Mouse (Mus musculus) embryo, embryonic 10 days (tissue): ENCODE measurements around the gene Il4i1.
"Not testable (repeated sequence)": the region's sequence is repeated elsewhere in the genome, so short reads cannot be mapped to it uniquely, and the experiment has no call there.

Source experiments
- DNase-seq: peaks from one replicate; pipeline ENCODE4 v3.0.0-alpha.2; 2015; ENCODE audit warnings: low spot score

Il4i1 gene

DNA sequence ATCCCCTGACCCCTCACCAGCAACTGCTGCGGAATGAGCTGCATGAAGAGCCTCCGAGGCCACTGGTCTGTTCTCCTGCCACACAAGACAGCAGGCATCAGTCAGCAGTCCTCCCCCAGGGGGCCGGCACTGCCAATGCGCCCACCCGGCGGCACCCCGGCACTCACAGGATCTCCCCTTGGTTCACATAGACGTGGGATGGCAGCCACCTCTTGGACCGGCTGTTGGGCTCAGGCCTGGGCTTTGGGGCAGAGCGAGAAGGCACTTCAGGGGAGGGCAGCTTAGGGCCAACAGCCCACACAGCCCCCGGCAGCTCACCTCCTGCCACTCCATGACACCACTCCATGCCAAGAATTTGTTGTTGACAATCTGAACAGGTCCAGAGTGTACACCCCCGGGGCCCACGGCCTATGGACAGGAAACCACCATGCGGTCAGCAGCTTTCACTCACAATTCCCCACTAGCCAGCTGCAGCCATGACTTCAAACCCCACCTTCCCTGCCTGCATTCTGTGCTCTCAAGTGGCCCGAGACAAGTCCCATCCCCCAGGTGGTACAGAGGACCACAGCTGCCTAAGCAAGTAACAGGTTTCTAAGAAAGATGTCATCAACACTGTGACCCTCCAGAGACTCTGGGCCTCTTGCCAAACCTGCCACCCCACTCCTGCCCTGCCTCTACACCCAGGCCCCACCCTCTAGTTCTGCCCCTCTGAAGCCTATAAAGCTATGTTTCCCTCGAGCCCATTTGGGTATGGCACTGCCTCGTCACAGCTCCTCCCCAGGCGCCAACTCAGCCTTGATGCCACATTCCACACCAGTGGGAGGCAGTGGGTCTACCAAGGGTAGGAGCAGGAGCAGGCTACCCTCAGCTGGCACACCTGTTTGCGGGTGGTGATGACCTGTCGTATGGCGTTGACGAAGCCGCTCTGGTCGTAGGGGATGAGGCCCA is 48.7 kb downstream of the Il4i1 start:
- no peak for DNase-seq

DNA sequence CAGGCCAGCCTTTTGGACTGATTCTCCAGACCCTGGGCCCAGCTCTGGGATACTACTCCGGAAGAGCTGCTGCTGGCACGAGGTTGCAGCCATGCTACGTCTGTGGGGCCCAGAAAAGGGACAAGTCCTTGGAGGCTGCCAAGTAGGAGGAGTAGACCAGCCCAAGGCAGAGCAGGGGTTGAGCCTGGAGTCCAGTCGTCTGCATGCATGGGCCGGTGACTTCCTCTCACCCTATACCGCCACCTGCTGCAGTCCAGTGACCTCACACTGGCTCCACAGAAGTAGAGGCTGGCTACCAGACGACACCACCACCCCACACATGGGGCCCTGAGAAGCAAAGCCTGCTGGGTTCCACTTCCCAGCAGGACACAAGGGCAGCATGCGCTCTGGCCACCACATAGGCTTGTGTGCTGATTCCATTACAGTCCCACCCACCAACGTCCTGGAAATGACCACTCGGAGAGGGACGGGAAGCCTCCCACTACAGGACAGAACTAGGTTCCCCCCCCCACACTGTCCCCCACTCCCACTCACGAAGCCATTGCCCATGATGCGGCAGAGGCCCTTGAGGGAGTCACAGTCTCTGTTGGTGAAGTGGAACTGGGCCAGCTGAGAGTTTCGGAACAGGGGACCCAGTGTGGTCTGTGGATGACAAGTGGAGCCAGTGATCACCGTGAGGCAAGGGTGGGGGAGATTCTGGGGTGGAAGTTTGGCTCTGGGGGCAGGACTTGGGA is 50.3 kb downstream of the Il4i1 start:
- DNase-seq, result no peak

DNA sequence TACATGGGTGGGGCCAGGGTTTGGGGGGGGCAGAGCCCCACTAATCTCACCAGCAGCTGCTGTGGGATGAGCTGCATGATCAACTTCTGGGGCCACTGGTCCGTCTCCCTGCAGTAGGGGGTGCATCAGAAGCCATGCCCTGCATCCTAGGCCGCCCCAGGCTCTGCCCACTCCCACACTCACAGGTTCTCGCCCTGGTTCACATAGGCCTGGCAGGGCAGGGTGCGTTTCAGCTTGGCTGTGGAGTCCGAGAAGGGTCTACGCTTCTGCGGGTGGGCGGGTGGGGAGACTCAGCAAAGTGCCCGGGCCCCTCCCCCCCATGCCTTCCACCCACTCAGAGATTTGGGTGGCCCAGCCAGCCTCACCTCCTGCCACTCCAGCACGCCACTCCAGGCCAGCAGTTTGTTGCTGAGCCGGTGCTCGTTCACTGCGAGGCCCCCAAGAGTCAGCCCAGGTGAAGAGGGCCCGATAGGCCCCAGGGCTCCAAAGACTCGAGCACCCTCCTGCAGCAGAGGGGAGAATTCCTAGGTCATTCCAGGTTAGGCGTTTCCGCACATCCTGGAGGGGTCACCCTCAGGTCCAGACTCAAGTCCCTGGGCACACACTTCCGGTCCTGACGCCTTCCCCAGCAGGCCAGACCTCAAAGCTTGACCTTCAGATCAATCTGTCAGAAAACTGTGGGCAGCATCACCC is 51.0 kb downstream of the Il4i1 start:
- no peak for DNase-seq

DNA sequence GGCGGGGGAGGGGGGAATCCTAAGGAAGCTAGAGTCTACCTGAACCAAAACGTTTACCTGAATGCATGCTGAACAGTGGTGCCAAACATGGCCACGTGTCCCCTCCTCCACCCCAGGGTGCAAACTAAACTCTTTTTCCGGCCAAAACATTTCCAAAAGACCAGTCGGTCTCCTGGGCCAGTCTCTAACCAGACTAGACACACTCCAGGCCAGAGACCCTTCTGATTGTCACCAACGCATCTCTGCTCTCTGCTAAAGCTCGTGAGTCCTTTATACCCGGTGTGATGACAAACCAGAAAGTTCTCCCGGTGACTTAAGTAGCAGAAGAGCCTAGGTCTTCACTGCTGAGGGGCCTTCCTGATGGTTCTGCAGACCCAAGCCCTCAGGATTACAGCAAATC is 51.6 kb downstream of the Il4i1 start:
- DNase-seq, result no peak

DNA sequence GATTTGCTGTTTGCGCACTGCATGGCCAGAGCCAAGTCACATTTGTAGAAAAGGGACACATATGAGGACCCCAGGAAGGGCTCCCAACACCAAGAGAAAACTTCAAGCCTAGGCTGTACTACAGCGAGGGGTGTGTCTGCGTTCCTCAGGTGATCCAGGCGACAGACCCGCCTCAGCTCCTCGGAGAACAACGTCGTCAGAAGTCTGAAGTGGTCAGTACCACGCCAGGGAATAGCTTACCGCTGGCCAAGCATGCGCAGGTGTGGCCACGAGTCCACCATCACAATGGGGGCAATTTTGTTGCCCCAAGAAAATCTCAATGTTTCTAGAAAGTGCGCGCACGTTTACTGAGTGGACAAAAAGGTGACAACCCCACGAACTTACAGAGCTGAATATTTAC is 52.3 kb downstream of the Il4i1 start:
- DNase-seq, result peak; percentile 42

DNA sequence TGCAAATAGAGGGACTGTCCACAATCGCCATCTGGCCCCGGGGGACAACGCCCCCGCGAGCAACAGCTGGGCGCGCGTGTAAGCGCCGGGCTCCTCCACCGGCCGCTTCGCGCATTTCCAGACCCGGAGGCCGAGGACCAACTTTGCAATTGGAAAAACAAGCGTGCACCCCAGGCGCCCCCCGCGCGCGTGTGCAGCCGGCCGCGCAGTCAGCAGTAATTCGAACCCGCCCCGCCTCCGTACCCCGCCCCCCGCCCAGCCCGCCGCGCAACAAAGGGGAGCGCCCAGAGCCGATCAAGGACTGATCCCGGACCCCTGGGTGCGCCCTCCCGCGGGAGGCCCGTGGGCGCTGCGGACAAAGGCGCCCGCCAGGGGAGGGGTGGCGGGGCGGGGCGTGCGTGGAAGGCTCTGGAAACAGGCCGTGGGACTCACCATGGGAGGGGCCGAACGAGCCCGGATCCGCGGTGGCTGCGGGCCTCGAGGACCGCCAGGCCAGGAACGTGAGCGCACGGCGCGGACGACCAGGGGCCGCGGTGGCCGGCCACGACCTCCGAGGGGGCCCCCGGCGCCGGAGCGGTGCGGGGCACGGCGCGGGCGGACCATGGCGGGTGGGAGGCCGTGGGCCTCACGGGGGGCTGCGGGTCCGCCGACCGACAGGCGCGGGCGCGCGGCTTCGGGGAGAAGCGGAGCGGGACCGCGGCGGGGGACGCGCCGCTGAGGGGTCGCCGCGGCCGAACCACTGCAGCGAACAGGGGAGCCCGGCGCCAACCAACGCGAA is 52.9 kb downstream of the Il4i1 start:
- DNase-seq, result peak; percentile 66

DNA sequence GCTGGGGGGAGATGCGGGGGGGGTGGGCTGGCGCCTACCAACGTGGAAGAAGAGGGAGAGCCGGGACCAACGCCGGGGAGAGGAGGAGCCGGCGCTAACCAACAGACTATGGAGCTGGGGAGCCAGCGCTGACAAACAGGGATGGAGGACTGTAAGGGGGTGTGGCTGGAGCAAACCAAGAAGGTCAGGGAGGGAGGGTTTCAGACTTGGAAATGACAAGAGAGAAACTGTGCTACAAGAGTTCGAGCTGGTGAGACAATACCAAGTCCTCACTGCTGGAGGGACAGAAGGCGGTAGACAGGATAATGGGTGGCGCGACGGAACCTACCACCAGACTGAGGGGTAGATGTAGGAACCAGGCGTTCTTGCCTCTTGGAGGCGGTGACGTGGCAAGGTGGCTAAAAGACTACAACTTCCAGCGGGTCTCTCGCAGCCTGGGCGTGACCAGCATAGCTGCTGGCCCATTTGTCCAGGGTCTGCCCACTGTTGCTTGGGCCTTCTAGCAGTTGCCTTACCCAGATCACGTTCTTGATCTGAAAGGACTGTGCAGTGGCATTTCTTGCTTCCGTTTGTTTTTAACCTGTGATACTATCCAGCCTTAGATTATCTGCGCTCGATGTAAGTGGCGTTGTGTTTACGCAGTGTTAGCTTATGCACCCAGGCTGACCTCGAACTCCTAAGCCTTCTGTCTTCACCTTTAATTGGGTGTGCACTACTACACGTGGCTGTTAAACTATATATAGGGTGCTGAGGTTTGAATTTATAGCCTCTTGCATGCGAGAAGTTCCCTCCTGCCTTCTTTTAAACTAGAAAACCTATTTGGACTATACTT is 53.7 kb downstream of the Il4i1 start, which contains the start of gene Ptov1:
Gene Ptov1, minus strand, starts transcription at position 92 of the 832 bp plus-strand sequence.
- DNase-seq, result peak; percentile 95

DNA sequence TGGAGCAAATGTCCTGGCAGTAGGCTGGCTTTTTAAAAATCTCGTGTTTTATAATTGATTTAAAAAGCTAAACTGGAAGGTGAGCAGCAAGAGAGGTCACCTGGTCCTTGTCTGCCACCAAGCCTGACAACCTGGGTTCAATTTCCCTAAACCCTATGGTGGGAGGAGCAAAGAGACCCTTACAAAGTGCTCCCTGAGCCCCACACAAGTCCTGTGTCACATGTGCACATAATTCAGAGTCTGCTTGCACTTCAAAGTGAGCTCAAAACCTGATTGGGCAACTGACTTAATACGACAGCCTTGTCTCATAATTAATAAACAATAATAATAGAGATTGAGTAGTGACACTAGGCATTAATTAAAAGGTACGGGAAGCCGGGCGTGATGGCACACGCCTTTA is 54.4 kb downstream of the Il4i1 start:
- no peak for DNase-seq

DNA sequence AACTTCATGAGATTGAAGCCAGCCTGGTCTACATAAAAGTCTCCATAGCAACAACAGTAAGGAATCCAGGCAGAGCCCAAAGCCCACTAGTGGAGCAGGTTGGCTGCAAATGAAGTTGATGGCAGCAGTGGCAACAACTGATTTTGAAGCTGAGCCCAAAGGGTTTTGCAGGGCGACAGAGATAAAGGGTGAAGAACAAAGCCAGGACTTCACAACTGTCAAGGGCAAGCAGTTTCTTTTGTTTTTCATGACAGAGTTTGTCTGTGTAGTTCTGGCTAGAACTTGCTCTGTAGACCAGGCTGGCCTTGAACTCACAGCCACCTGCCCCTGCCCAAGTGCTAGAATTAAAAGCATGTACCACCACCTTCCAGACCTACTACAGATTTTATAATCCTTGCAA is 55.0 kb downstream of the Il4i1 start:
- DNase-seq, result no peak

DNA sequence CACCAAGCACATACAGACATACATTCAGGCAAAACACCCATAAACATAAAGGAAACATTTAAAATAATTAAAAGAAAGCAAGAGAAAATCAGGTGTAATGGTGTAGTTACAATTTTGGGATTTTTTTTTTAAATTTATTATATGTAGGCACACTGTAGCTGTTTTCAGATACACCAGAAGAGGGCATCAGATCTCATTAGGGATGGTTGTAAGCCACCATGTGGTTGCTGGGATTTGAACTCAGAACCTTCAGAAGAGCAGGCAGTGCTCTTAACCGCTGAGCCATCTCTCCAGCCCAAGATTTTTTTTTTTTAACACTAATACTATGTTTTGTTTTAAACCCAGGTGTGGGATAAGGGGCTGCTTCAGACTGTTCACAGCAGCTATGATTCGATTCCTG is 55.6 kb downstream of the Il4i1 start:
- DNase-seq, result not testable (repeated sequence)

DNA sequence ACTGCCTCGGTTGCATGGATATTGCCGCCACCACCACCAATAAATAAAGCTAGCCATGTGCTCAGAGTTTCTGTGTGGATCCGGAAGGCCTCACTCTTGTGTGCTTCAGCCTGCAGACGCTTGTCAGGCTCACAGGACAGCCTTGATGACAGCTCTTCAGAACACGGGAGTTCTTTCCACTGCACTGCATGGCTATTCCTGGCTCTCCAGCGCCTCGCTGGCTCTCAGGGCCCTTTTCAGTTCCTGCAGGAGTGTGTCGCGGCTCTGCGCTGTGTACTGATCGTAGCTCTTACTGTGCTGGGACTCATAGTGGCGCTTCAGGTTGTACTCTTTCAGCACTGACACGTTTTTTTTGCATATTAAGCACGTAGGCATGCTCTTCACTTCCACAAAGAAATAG is 61.6 kb downstream of the Il4i1 start:
- no peak for DNase-seq

DNA sequence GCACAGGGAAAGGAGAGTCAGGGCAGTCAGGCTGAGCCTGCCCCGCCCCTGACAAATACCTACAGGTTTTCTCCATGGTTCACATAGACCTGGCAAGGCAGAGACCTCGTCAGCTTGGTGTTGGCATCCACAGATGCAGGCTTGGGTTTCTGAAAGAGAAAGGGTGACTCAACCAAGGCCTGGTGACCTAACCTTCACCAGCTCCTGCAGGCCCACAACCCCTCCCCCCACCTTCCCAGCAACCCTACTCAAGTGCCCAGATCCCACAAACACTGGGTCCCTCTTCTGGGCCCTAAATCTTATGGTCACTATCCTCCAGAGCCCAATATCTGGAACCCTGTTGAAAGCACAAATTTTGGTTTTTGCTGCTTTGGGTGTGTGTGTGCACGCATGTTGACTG is 66.8 kb downstream of the Il4i1 start:
- no peak for DNase-seq

DNA sequence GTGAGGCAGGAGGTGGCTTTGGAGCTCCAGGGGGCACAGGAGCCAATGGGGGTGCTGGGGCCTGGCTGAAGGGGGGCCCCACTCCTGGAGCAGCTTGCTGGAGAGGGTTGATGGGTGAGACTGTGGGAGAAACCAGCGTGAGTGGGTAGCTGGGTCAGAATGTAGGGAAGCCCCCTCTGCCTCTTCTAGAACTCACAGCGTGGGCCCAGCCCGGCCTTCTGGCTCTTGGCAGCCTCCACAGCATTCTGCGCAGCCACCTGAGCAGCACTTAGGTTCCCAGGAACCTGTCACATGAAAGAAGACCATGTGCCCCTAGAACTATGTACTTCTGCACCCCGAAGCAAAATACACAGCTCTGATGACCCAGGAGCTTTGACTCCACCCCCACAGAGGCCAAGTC is 68.5 kb downstream of the Il4i1 start:
- no peak for DNase-seq

DNA sequence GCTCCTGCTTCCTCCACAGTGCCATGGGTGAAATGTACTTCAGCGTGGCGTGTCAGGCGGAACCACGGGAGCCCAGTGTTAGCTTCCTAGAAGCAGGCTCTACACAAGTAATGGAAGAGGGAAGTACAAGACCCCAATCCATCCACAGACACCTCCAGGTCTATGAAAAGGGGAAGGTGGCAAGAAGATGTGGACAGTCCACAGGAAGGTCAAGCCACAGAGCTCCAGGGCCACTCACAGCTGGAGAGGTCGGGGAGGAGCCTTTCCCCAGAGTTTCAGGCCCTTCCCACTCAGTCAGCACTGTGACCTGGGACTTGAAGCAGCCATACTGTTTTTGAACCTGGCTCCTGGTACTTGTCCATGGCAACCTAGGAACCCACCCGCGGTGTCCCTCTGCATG is 70.8 kb downstream of the Il4i1 start:
- DNase-seq, result no peak

DNA sequence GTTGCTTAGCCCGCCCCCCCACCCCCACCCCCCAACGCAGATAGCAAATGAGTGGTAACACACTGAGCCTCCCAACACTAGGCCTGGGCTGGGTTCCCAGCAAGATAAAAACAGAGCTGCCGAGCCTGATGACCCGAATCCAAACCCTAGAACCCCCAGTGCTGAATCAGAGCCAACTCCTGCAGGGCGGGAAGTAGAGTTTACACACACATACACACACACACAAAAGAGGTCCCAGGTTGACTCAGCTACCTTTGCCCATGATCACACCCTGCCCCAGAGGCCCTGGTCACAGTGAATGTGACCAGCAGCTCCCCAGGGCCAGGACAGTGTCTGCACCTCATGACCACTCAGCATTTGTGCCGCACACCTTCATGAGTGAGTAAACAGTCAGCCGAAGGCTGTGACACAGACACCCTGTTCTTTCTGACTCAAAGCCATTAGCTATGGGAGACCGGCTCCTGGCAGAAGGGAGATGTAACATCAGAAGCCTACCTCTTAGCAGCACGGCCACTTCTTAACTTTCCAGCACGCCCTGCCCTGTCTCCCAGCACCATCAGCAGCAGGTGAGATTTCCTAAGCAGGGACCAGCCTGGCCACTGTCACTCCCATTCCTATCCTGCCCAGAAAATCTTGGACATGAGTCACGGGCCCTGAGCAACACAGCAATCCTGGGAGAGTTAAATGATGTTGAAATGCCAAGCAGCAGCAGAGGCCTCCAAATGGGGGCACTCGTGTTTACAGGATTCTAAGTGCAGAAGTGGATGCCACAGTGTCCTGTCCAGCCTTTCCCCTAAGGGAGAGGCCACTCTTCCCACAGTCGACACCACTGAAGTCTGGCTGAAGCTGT is 72.3 kb downstream of the Il4i1 start:
- DNase-seq, result no peak

DNA sequence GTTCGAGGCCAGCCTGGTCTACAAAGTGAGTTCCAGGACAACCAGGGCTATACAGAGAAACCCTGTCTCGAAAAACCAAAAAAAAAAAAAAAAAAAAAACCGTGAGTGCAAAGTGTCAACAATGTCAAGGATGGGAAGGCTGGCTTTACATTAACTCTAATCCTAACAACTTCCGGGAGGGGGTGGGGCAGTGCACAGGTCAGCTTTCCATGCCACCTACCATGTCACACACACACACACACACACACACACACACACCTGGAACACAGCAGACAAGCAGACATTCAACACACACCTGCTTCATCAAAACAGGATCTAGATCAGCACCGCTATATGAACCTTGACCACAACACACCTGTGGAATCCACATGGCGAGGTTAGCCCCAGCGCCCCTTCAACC is 74.0 kb downstream of the Il4i1 start:
- DNase-seq, result no peak
